Mouse (Mus musculus) kidney, embryonic 15.5 days (tissue): ENCODE results near the gene Prpsap1. TPM values are rescaled to one million over a fixed set of nuclear protein-coding genes. Genes with fewer than 3 reads are reported as not detected.
A peak's percentile ranks its signal among the peaks of the same experiment; 100 is the strongest.
"Not testable (repeated sequence)": the region's sequence is repeated elsewhere in the genome, so short reads cannot be mapped to it uniquely, and the experiment has no call there.

Experiments used
- ATAC-seq: fragments of 200-750 bp; cut with Nextera tagmentation; replicated peaks from 2 replicates; pipeline ENCODE4 v1.8.0; 2017; ENCODE audit warnings: moderate TSS enrichment; ENCODE audit not compliant: low FRiP score
- H3K27ac ChIP-seq: fragments of 300-500 bp; sonication (generic); 2 replicates; pipeline ENCODE4 v1.5.1; 2015; ENCODE audit warnings: mild to moderate bottlenecking, inconsistent platforms
- H3K27me3 ChIP-seq: fragments of 300-500 bp; sonication (generic); 2 replicates; pipeline ENCODE4 v1.6.1; 2015; ENCODE audit warnings: inconsistent platforms
- H3K36me3 ChIP-seq: fragments of 300-500 bp; sonication (generic); 2 replicates; pipeline ENCODE4 v1.6.1; 2015; ENCODE audit warnings: inconsistent platforms
- H3K4me1 ChIP-seq: fragments of 300-500 bp; sonication (generic); 2 replicates; pipeline ENCODE4 v1.6.1; 2015; ENCODE audit warnings: inconsistent platforms
- H3K4me2 ChIP-seq: fragments of 300-500 bp; sonication (generic); 2 replicates; pipeline ENCODE4 v1.6.1; 2015; ENCODE audit warnings: moderate library complexity, mild to moderate bottlenecking, inconsistent platforms
- H3K4me3 ChIP-seq: fragments of 300-500 bp; sonication (generic); replicated peaks from 2 replicates; pipeline ENCODE4 v1.5.1; 2015; ENCODE audit warnings: mild to moderate bottlenecking, inconsistent platforms
- H3K9ac ChIP-seq: fragments of 300-500 bp; sonication (generic); 2 replicates; pipeline ENCODE4 v1.6.1; 2015; ENCODE audit warnings: mild to moderate bottlenecking, inconsistent platforms
- H3K9me3 ChIP-seq: fragments of 300-500 bp; sonication (generic); replicated peaks from 2 replicates; pipeline ENCODE4 v1.6.1; 2016; ENCODE audit warnings: inconsistent platforms
- WGBS: fragments of 180-500 bp; shearing (Covaris S2); methylation state at CpG from one replicate; pipeline ENCODE4 v1.1.7; 2015; ENCODE audit warnings: mixed read lengths; 5-methylcytosine and 5-hydroxymethylcytosine counted together
- polyA plus RNA-seq: library from polyadenylated mRNA; unstranded; fragments of >200 nt; fragmentation: Nextera tagmentation; extraction: Ambion mirVana; gene quantifications from 2 replicates; pipeline ENCODE4 v1.2.1, GENCODE M21; 2015

The Prpsap1 gene
- polyA plus RNA-seq, 1 experiment from 2014 or later = 208 TPM

DNA sequence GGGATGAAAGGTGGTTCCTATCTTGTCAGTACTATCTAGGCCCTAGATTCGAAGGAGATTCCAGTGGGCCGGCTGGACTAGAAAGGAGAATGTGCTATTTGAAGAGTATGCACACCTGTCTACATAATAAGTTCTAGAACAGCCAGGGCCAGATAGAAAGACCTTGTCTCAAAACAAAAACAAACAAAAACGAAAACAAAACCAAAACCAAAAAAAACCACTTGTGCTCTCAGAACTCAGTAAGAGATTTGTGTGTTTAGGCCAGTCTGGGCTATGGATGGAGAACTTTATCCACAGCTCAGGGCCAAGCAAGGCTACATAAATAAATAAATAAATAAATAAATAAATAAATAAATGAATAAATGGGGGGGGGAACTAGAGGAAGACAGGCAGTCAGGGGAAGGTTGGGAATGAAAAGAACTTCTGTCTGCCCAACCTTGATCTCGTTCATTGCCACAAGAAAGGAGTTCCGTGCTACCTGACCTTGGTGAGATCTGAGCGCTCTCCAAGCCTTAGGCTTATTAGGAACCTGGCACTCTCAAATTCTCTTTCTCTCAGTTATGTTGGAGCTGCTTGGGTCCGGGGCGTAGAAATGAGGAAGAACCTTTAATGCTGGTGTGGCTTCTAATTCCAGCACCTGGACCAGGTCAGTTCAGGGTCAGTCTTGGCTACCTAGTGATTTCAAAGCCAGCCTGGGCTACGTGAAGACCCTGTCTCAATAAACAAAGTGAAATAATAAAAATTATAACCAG, 64.0 kb downstream of the Prpsap1 start:
- 85% methylated on average over 9 of the region's 9 CpGs for whole genome bisulfite sequencing
- peak overlapping the region; percentile 81 for H3K27ac ChIP-seq
- no peak for ATAC-seq
- H3K9me3 ChIP-seq = no peaks in the 10 kb centered on the region
- peaks cover 31% of the 10 kb centered on the region for H3K4me1 ChIP-seq
- H3K4me3 ChIP-seq = no peak overlapping the region
- no peak overlapping the region for H3K9ac ChIP-seq
- no peak overlapping the region for H3K4me2 ChIP-seq
- no peaks in the 10 kb centered on the region for H3K27me3 ChIP-seq
- no peaks in the 10 kb centered on the region for H3K36me3 ChIP-seq

DNA sequence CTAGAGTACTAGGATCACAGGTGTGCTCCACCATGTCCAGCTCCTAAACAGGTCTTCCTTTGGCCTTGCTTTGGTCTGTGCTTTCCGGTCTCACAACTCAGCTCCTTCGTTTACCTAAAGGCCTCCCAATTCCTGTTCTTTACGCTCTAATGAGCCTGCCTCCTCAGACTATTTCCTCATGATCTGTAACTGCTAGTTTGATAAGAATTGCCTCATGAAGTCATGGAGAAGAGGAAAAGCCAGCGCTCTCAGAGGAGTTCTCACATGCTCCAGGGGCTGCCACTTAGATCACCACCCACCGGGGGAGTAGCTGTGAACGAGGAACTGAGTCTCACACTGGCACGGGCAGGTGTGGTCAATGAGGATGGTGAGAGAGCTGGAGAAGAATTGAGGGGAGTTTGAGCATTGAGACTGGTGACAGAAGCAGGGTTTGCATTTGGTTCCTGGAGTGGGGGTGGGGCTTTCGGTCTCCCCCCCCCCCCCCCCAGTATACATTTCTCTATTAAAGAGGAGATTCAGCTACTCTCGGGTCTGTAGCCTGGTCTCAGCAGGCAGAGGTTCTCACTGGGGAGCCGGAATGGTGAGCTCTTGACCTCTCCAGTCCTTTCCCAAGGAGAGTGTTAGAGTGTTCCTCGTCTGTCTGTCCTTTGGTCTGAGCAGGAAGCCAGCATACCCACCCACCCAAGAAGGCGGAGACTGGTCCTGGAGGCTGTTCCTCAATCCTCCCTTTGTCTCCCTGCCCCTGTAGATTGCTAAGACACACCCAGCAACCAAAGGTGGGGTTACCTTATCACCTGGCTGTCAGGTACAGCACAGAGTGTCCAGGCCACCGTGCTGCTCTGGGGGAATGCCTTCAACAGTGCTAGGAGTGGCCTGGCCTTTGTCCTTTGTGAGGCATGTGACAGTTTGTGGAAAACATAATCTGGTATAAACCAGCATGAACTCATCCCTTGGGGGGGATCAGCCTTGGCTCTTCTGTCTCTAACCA, 64.8 kb downstream of the Prpsap1 start:
- no peak overlapping the region for H3K4me3 ChIP-seq
- H3K9me3 ChIP-seq = no peaks in the 10 kb centered on the region
- no peak for ATAC-seq
- no peaks in the 10 kb centered on the region for H3K36me3 ChIP-seq
- no peak overlapping the region for H3K9ac ChIP-seq
- H3K4me1 ChIP-seq = peaks cover 31% of the 10 kb centered on the region
- H3K27ac ChIP-seq = peak overlapping the region; percentile 81
- no peak overlapping the region for H3K4me2 ChIP-seq
- WGBS = 41% methylated on average over 13 of the region's 13 CpGs
- H3K27me3 ChIP-seq = no peaks in the 10 kb centered on the region

DNA sequence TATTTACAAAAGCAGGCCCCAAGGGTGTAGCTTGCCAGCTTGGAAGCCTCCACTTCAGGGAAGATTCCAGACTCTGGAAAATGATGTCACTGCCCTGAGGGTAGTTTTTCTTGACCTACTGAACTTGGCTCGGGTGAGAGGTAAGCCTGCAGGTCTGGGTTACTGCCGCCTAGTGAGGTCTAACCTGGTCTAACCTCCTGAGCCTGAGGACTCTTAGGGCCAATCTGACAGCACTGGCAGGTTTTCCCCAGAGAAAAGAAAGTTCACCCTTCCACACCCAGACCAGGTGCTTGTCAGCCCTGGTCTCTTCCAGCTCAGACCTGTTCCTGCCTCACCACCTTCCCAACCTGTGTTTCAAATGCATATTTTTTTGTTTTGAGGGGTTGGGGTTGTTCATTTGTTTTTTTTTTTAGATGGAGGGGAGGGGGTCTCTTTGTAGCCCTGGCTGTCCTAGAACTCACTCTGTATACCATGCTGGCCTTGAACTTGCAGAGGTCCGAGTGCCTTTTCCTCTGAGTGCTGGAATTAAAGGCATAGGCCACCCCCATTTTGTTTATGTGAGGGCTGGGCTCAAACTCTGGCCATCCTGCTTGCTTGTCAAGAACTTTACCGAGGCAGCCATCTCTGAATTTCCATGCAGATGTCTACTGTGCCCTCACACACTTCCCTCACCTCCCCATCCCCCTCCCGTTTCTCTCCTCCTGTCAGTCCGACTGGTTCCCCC, 67.0 kb downstream of the Prpsap1 start:
- Histone ChIP-seq H3K9me3 (no peaks in the 10 kb centered on the region), H3K4me2 (no peak overlapping the region), H3K36me3 (no peaks in the 10 kb centered on the region), H3K4me1 (peaks cover 25% of the 10 kb centered on the region), H3K27ac (no peak overlapping the region), H3K4me3 (no peak overlapping the region), H3K27me3 (no peaks in the 10 kb centered on the region), H3K9ac (no peak overlapping the region)
- no peak for ATAC-seq
- 72% methylated on average over 6 of the region's 6 CpGs for WGBS

DNA sequence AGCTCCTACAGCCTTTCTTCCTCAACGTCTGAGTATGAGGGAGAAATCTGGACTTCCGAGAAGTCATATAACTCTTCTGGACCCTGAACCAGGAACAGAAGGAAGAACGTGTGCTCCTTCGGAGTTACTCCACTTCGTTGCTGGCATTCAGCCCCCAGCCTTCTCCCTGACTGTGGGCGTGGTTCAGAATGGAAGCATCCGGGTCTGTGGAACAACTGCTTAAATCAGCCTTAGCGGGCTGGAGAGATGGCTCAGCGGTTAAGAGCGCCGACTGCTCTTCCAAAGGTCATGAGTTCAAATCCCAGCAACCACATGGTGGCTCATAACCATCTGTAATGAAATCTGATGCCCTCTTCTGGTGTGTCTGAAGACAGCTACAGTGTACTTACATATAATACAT, 67.7 kb downstream of the Prpsap1 start:
- not testable (repeated sequence) for H3K4me2 ChIP-seq, H3K27ac ChIP-seq, H3K9me3 ChIP-seq, H3K27me3 ChIP-seq, H3K9ac ChIP-seq, ATAC-seq, H3K36me3 ChIP-seq, H3K4me3 ChIP-seq
- WGBS = 82% methylated on average over 11 of the region's 11 CpGs
- peaks cover 25% of the 10 kb centered on the region for H3K4me1 ChIP-seq

DNA sequence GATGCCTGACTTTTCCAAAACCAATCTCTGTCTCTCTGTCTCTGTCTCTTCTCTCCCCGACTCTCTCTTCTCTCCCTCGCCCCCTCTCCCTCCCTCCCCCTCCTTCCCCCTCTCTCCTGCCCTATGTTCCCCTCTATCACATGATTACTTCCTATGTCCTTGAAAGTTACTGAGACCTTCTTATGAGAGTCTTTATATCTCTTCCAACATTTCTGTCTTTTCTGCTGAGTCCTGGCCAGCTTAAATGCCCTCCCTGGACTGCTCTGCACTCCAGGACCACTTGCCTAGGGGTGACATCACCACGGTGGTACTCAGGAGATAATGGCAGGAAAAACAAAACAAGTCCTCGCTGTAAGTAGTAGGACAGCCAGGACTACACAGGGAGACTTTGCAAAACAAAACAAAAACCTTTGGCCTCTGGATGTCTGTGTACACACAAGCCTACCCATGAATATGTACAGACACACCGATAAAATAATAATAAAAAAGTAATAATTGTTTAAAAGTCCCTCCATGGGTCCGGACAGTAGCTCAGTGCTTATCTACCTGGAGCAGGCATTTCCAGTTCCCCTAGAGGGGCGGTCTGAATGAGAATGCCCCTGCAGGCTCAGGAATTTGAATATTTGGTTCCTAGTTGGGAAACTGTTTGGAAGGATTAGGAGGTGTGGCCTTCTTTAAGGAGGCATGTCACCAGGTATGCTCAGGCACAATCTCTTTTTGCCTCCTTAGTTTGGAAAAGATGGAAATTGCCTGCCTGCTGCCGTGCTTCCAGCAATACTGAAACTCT, 69.2 kb downstream of the Prpsap1 start:
- Histone ChIP-seq H3K4me1 (peaks cover 24% of the 10 kb centered on the region), H3K9ac (no peak overlapping the region), H3K4me3 (no peak overlapping the region), H3K36me3 (no peaks in the 10 kb centered on the region), H3K27me3 (no peaks in the 10 kb centered on the region), H3K4me2 (no peak overlapping the region), H3K9me3 (no peaks in the 10 kb centered on the region), H3K27ac (no peak overlapping the region)
- no peak for ATAC-seq
- WGBS = 59% methylated on average over 8 of the region's 8 CpGs

DNA sequence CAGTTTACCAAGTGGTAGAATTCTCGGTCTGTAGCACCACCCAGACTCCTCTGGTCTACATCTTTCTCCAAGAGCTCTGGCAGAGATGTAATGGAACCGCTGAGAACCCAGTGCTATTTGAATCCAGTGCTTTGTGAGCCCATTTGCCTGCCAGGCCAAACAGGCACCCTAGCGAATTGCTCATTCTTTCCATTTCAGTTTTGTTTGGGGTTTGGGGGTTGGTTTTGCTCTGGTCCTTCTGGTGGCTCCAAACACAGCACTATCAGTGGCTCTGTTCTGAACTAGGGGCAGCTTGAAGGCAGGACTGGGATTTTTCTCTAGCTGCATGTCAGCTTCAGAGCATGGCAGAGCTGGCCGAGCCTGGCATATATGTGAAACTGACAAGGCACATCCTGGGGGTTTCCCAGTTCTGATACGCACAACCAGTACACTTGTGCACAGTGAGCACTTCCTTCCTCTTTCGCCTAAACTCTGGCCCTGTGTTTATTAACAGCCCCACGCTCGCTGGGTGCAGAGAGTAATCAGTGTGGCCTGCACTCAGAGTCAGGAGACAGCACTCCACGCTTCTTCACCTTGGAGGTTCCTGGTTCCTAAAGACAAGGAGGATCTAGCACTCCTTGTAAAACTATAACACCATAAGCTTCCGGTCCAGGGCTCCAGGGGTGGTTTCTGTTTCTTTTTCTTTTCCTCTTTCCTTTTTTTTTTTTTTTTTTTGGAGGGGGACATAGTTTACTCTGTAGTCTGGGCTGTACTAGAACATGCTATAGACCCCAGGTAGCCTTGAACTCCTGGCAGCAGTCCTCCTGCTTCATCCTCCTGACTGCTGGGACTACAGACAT, 70.0 kb downstream of the Prpsap1 start:
- no peak for ATAC-seq
- Histone ChIP-seq H3K27me3 (no peaks in the 10 kb centered on the region), H3K9ac (no peak overlapping the region), H3K36me3 (no peaks in the 10 kb centered on the region), H3K4me3 (no peak overlapping the region), H3K9me3 (no peaks in the 10 kb centered on the region), H3K27ac (no peak overlapping the region), H3K4me1 (peaks cover 17% of the 10 kb centered on the region), H3K4me2 (no peak overlapping the region)
- WGBS = 78% methylated on average over 10 of the region's 10 CpGs

DNA sequence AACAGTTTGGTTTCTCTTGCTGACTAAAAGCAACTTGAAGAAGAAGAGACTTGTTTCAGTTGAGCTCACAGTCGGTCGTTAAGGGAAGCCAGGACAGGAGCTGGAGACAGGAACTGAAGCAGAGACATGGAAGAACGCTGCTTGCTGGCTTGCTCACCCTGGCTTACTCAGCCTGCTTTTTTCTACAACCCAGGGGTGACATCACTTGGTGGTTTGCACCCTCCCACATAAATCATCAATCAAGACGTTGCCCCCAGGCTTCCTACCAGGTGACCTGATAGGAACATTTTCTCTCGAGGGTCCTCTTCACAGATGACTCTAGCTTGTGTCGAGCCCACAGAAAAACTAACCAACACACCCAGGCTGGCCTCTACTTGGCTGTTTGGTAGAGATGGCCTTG, 70.8 kb downstream of the Prpsap1 start:
- Histone ChIP-seq H3K27me3 (no peaks in the 10 kb centered on the region), H3K9me3 (no peaks in the 10 kb centered on the region), H3K9ac (no peak overlapping the region), H3K4me2 (no peak overlapping the region), H3K36me3 (no peaks in the 10 kb centered on the region), H3K27ac (no peak overlapping the region), H3K4me3 (no peak overlapping the region), H3K4me1 (peaks cover 18% of the 10 kb centered on the region)
- 74% methylated on average over 6 of the region's 6 CpGs for WGBS
- no peak for ATAC-seq

DNA sequence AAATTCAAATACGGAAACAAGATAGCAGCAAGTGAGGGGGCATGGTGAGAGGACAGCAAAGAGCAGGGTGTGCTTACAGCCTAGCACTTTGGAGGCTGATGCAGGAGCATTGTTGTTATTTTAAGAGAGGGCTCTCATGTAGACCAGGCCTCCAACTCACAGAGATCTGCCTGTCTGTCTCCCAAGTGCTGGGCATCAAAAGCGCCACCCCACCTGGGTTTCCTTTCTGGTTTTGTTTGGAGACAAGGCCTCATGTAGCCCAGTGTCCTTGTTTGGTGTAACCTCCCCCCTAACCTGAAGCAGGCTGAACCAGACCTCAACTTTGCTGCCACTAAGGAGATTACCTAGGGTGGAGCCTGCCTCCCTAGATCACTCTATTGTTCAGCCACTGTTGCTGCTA, 71.4 kb downstream of the Prpsap1 start:
- H3K9me3 ChIP-seq = no peaks in the 10 kb centered on the region
- H3K4me3 ChIP-seq = no peak overlapping the region
- no peak for ATAC-seq
- WGBS = 93% methylated on average over 2 of the region's 2 CpGs
- no peak overlapping the region for H3K4me2 ChIP-seq
- no peaks in the 10 kb centered on the region for H3K36me3 ChIP-seq
- no peak overlapping the region for H3K9ac ChIP-seq
- no peaks in the 10 kb centered on the region for H3K27me3 ChIP-seq
- H3K27ac ChIP-seq = no peak overlapping the region
- peaks cover 24% of the 10 kb centered on the region for H3K4me1 ChIP-seq

DNA sequence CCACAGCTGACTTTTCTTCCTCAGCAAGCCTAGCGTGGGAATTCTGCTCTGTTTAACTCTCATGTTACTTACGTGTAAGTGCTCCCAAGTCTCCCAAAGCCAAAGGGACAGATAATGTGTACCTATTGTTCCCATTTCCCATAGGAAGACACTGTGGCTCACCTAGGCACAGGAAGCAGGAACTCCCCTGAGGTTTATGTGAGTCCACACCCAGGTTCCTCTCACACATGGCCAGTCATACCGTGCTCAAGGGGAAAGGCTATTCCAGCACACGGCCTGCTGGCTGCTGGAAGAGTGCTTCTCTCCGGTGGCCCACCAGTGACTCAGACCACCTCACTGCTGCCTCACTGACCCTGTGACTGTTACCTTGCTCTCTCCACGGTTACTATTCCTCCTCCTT, 72.9 kb downstream of the Prpsap1 start:
- Histone ChIP-seq H3K4me1 (peaks cover 28% of the 10 kb centered on the region), H3K27ac (no peak overlapping the region), H3K36me3 (no peaks in the 10 kb centered on the region), H3K4me3 (no peak overlapping the region), H3K9me3 (no peaks in the 10 kb centered on the region), H3K27me3 (no peaks in the 10 kb centered on the region), H3K4me2 (no peak overlapping the region), H3K9ac (no peak overlapping the region)
- ATAC-seq = no peak
- WGBS = 58% methylated on average over 6 of the region's 6 CpGs
